Mouse (Mus musculus) embryonic fibroblast, embryonic 13.5 days (primary cell): ENCODE data around the gene Fam124a.

Source experiments
- CTCF ChIP-seq: IDR thresholded peaks from 2 replicates; pipeline ENCODE4 v1.5.1; 2011; ENCODE audit warnings: mild to moderate bottlenecking, control low read depth, low read length, moderate library complexity, borderline replicate concordance; ENCODE audit not compliant: insufficient read depth
- POLR2A ChIP-seq: IDR thresholded peaks from 2 replicates; pipeline ENCODE4 v1.6.1; 2011; ENCODE audit warnings: low read depth, mild to moderate bottlenecking, control low read depth, low read length, moderate library complexity

DNA sequence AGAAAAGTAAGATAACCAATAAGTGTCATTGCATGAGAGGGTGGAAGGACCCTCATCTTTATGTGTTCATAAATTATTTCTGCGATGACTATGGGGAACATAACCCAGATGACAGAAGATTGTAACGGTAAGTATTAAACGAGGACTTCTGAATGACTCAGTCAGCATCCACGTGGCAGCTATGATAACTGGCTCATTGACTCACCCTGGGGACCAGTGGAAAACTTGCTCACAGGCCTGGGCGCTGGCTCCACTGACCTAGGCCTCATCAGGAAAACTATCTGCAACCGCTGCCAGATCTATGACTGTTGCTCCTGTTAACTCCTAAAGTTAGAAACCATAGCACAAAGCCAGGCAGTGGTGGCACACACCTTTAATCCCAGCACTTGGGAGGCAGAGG, 92.9 kb downstream of the Fam124a start:
- TF ChIP-seq CTCF (no peak), POLR2A (no peak)
